Mouse (Mus musculus) embryo, embryonic 10.5 days (tissue): ENCODE data around the gene Obscn.
"Not testable (repeated sequence)": the region's sequence is repeated elsewhere in the genome, so short reads cannot be mapped to it uniquely, and the experiment has no call there.

ENCODE experiments used
- DNase-seq: peaks from one replicate; pipeline ENCODE4 v3.0.0-alpha.2; 2015; ENCODE audit warnings: low spot score

Obscn gene

GRCm38 (mm10) chr11:58961364-58962177 is 174.6 kb downstream of the Obscn start:
- no peak for DNase-seq

- DNase-seq: peak; percentile 88
Measured at GRCm38 (mm10) chr11:58959921-58960465, 176.2 kb downstream of the Obscn start.

- no peak for DNase-seq
Measured at GRCm38 (mm10) chr11:58959186-58959825, 176.9 kb downstream of the Obscn start.

- DNase-seq: no peak
Measured at GRCm38 (mm10) chr11:58958536-58958935, 177.7 kb downstream of the Obscn start.

- DNase-seq: no peak
Measured at GRCm38 (mm10) chr11:58957226-58957914, 178.8 kb downstream of the Obscn start.

GRCm38 (mm10) chr11:58955868-58956257 is 180.3 kb downstream of the Obscn start:
- no peak for DNase-seq

- peak; percentile 65 for DNase-seq
Measured at GRCm38 (mm10) chr11:58955143-58955867, 180.9 kb downstream of the Obscn start.

- peak; percentile 99 for DNase-seq
Measured at GRCm38 (mm10) chr11:58954420-58955142, 181.6 kb downstream of the Obscn start, which contains the start of the genes Hist3h2a and Trim17. TSS of gene Hist3h2a (plus strand) at chr11:58954685. TSS of gene Trim17 (plus strand) at chr11:58954685.

- DNase-seq: not testable (repeated sequence)
Measured at GRCm38 (mm10) chr11:58954170-58954419, 182.1 kb downstream of the Obscn start.

GRCm38 (mm10) chr11:58953351-58954169 is 182.6 kb downstream of the Obscn start:
- peak; percentile 78 for DNase-seq

- DNase-seq: no peak
Measured at GRCm38 (mm10) chr11:58951210-58951609, 185.0 kb downstream of the Obscn start.

GRCm38 (mm10) chr11:58949480-58950431 is 186.4 kb downstream of the Obscn start:
- DNase-seq: peak; percentile 79

GRCm38 (mm10) chr11:58948542-58949479 is 187.4 kb downstream of the Obscn start, which contains the start of gene Hist3h2ba:
TSS of gene Hist3h2ba (plus strand) at chr11:58948920.
- peak; percentile 92 for DNase-seq

- peak; percentile 49 for DNase-seq
Measured at GRCm38 (mm10) chr11:58947798-58948528, 188.2 kb downstream of the Obscn start.

GRCm38 (mm10) chr11:58947306-58947705 is 188.9 kb downstream of the Obscn start:
- DNase-seq: no peak
